Mouse (Mus musculus) MEL (cell line): Measurements from ENCODE around the gene Arhgef17. TPM values are rescaled to one million over a fixed set of nuclear protein-coding genes. Genes with fewer than 3 reads are reported as not detected.

Experiments
- DNase-seq: peaks from one replicate; pipeline ENCODE4 v3.0.0; 2011; ENCODE audit warnings: low read depth, low spot score
- H3K27ac ChIP-seq: 2 replicates; pipeline ENCODE4 v1.5.1; 2012; ENCODE audit warnings: low read depth, mild to moderate bottlenecking, control low read depth, low read length, moderate library complexity; ENCODE audit not compliant: control insufficient read depth
- H3K27me3 ChIP-seq, 2 experiments: fragments of 150-350 bp in 1 of 2; sonication (generic) in 1 of 2; 2 replicates each; pipeline ENCODE4 v1.6.1; 2012; ENCODE audit warnings: low read length in 2 of 2, mild to moderate bottlenecking in 2 of 2, improper control_type of control experiment in 1 of 2, moderate library complexity in 1 of 2; ENCODE audit not compliant: insufficient read depth in 2 of 2, control insufficient read depth in 1 of 2
- H3K36me3 ChIP-seq, 2 experiments: 2 replicates each; pipeline ENCODE4 v1.6.1; 2012 to 2014; ENCODE audit warnings: low read length in 2 of 2, improper control_type of control experiment in 1 of 2, inconsistent platforms in 1 of 2, mild to moderate bottlenecking in 1 of 2; ENCODE audit not compliant: insufficient read depth in 2 of 2, control insufficient read depth in 1 of 2
- H3K4me1 ChIP-seq, 2 experiments: fragments of 150-350 bp in 1 of 2; sonication (generic) in 1 of 2; 2 replicates each; pipeline ENCODE4 v1.6.1; 2012; ENCODE audit warnings: low read length in 2 of 2, improper control_type of control experiment in 1 of 2, mild to moderate bottlenecking in 1 of 2; ENCODE audit not compliant: insufficient read depth in 2 of 2, control insufficient read depth in 1 of 2
- H3K4me3 ChIP-seq, 2 experiments: fragments of 150-350 bp in 1 of 2; sonication (generic) in 1 of 2; 2 replicates each; pipeline ENCODE4 v1.5.1; 2012; ENCODE audit warnings: low read depth in 2 of 2, low read length in 2 of 2, mild to moderate bottlenecking in 2 of 2, moderate library complexity in 2 of 2, control low read depth in 1 of 2, improper control_type of control experiment in 1 of 2; ENCODE audit not compliant: control insufficient read depth in 1 of 2, insufficient read depth in 1 of 2
- H3K79me2 ChIP-seq: 2 replicates; pipeline ENCODE4 v1.6.1; 2012; ENCODE audit warnings: mild to moderate bottlenecking, low read length, moderate library complexity; ENCODE audit not compliant: control insufficient read depth, poor library complexity, insufficient read depth
- H3K9ac ChIP-seq: 2 replicates; pipeline ENCODE4 v1.6.1; 2012; ENCODE audit warnings: low read depth, mild to moderate bottlenecking, control low read depth, low read length, moderate library complexity; ENCODE audit not compliant: control insufficient read depth, poor library complexity, severe bottlenecking
- H3K9me3 ChIP-seq: fragments of 150-350 bp; sonication (generic); replicated peaks from 2 replicates; pipeline ENCODE4 v1.6.1; 2012; ENCODE audit warnings: mild to moderate bottlenecking, low read length, improper control_type of control experiment, moderate library complexity; ENCODE audit not compliant: insufficient read depth
- BHLHE40 ChIP-seq: IDR thresholded peaks from 2 replicates; pipeline ENCODE4 v1.6.1; 2012; ENCODE audit warnings: low read depth, mild to moderate bottlenecking, inconsistent platforms, low read length, improper control_type of control experiment, borderline replicate concordance
- ELF1 ChIP-seq: IDR thresholded peaks from 2 replicates; pipeline ENCODE4 v1.6.1; 2014; ENCODE audit warnings: low read depth, mild to moderate bottlenecking, inconsistent platforms, low read length, improper control_type of control experiment, moderate library complexity
- EP300 ChIP-seq, 2 experiments: IDR thresholded peaks; 2 replicates each; pipeline ENCODE4 v1.6.1; 2011; ENCODE audit warnings: improper control_type of control experiment in 2 of 2, low read length in 2 of 2, low read depth in 1 of 2, mild to moderate bottlenecking in 1 of 2
- ETS1 ChIP-seq: IDR thresholded peaks from 2 replicates; pipeline ENCODE4 v1.6.1; 2012; ENCODE audit warnings: low read depth, mild to moderate bottlenecking, inconsistent platforms, low read length, improper control_type of control experiment, moderate library complexity
- GABPA ChIP-seq: IDR thresholded peaks from 2 replicates; pipeline ENCODE4 v1.6.1; 2012; ENCODE audit warnings: low read depth, mild to moderate bottlenecking, inconsistent platforms, low read length, improper control_type of control experiment, moderate library complexity
- HCFC1 ChIP-seq: IDR thresholded peaks from 2 replicates; pipeline ENCODE4 v1.6.1; 2012; ENCODE audit warnings: low read depth, mild to moderate bottlenecking, inconsistent platforms, low read length, improper control_type of control experiment, moderate library complexity
- JUND ChIP-seq: IDR thresholded peaks from 2 replicates; pipeline ENCODE4 v1.6.1; 2011; ENCODE audit warnings: low read depth, mild to moderate bottlenecking, improper control_type of control experiment, low read length
- KAT2A ChIP-seq: conservative IDR thresholded peaks from 2 replicates; pipeline ENCODE4 v1.6.1; 2012; ENCODE audit warnings: low read depth, low read length, improper control_type of control experiment, inconsistent platforms
- MAFK ChIP-seq: IDR thresholded peaks from 2 replicates; pipeline ENCODE4 v1.6.1; 2011; ENCODE audit warnings: low read depth, mild to moderate bottlenecking, low read length, improper control_type of control experiment, borderline replicate concordance
- MAX ChIP-seq: IDR thresholded peaks from 2 replicates; pipeline ENCODE4 v1.6.1; 2011; ENCODE audit warnings: low read length, improper control_type of control experiment
- MAZ ChIP-seq: IDR thresholded peaks from 2 replicates; pipeline ENCODE4 v1.6.1; 2012; ENCODE audit warnings: low read depth, mild to moderate bottlenecking, inconsistent platforms, low read length, improper control_type of control experiment
- MYC ChIP-seq: IDR thresholded peaks from 2 replicates; pipeline ENCODE4 v1.6.1; 2011; ENCODE audit warnings: low read depth, mild to moderate bottlenecking, low read length, improper control_type of control experiment, moderate library complexity
- NRF1 ChIP-seq: IDR thresholded peaks from 2 replicates; pipeline ENCODE4 v1.6.1; 2014; ENCODE audit warnings: low read depth, mild to moderate bottlenecking, inconsistent platforms, low read length, improper control_type of control experiment, moderate library complexity; ENCODE audit not compliant: poor library complexity, insufficient read depth, severe bottlenecking
- POLR2AphosphoS5 ChIP-seq: IDR thresholded peaks from 2 replicates; pipeline ENCODE4 v1.6.1; 2012; ENCODE audit warnings: low read depth, borderline replicate concordance, mild to moderate bottlenecking, inconsistent platforms, low read length, moderate library complexity, mixed read lengths
- SMC3 ChIP-seq: IDR thresholded peaks from 2 replicates; pipeline ENCODE4 v1.6.1; 2011; ENCODE audit warnings: low read depth, low read length, improper control_type of control experiment
- TAL1 ChIP-seq: IDR thresholded peaks from 2 replicates; pipeline ENCODE4 v1.6.1; 2012; ENCODE audit warnings: mild to moderate bottlenecking, inconsistent platforms, low read length, moderate library complexity, mixed read lengths
- TBP ChIP-seq: IDR thresholded peaks from 2 replicates; pipeline ENCODE4 v1.8.0; 2011; ENCODE audit warnings: low read depth, low read length, improper control_type of control experiment
- TCF12 ChIP-seq: IDR thresholded peaks from 2 replicates; pipeline ENCODE4 v1.6.1; 2014; ENCODE audit warnings: low read depth, mild to moderate bottlenecking, inconsistent platforms, low read length, improper control_type of control experiment, moderate library complexity
- UBTF ChIP-seq: IDR thresholded peaks from 2 replicates; pipeline ENCODE4 v1.6.1; 2012; ENCODE audit warnings: low read depth, mild to moderate bottlenecking, inconsistent platforms, low read length, improper control_type of control experiment, moderate library complexity, borderline replicate concordance; ENCODE audit not compliant: insufficient read depth
- USF2 ChIP-seq, 2 experiments: IDR thresholded peaks; 2 replicates each; pipeline ENCODE4 v1.6.1; 2011 to 2012; ENCODE audit warnings: improper control_type of control experiment in 2 of 2, low read length in 2 of 2, borderline replicate concordance in 1 of 2, inconsistent platforms in 1 of 2, low read depth in 1 of 2, mild to moderate bottlenecking in 1 of 2; ENCODE audit not compliant: insufficient read depth in 1 of 2
- ZC3H11A ChIP-seq: IDR thresholded peaks from 2 replicates; pipeline ENCODE4 v1.6.1; 2012; ENCODE audit warnings: low read depth, mild to moderate bottlenecking, inconsistent platforms, low read length, improper control_type of control experiment
- ZKSCAN1 ChIP-seq: IDR thresholded peaks from 2 replicates; pipeline ENCODE4 v1.6.1; 2012; ENCODE audit warnings: low read depth, mild to moderate bottlenecking, inconsistent platforms, low read length, improper control_type of control experiment, moderate library complexity
- polyA plus RNA-seq, 2 experiments: library from polyadenylated mRNA; stranded (reverse) in 1 of 2; unstranded in 1 of 2; fragments of >175 nt in 1 of 2; fragments of >200 nt in 1 of 2; gene quantifications; 2 replicates each; pipeline versions ENCODE4 v1.2.1 to v1.2.4; 2012; ENCODE audit warnings: low replicate concordance in 2 of 2, low read depth in 1 of 2; ENCODE audit not compliant: insufficient read length in 2 of 2, insufficient read depth in 1 of 2, missing spikeins in 1 of 2
- total RNA-seq: library from RNA; depleted of rRNA; stranded (reverse); fragments of 300-350 nt; gene quantifications from 2 replicates; pipeline ENCODE4 v1.2.3, GENCODE M21; 2012

The Arhgef17 gene
- total and polyA plus RNA-seq, 3 experiments = under 0.01 TPM; not detected in 2

DNA sequence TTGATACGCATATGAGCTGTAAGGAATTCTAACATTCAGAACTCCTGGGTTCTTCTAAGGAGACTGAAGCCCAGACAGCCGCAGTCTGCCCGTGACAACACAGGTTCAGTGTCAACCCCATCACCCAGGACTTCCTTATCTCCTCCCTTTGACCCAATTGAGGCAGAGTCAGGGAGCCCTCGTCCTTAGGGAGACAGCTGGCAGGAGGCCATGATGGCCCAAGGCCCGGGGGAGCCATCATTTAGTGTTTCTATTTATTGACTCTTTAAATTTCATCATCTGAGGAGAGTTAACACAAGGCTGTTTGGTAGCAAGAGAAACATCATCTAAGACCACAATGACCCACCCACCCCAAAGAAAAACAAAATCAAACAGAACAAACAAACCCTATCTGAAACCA lies 60.0 kb downstream of the Arhgef17 start:
- TF ChIP-seq HCFC1 = no peak
- TF ChIP-seq TBP = no peak
- TF ChIP-seq NRF1 = no peak
- TF ChIP-seq MAFK = no peak
- TF ChIP-seq SMC3 = no peak
- no peak for TF ChIP-seq UBTF
- TF ChIP-seq TAL1 = no peak
- no peak for TF ChIP-seq GABPA
- TF ChIP-seq BHLHE40 = no peak
- H3K79me2 ChIP-seq = no peaks in the 10 kb centered on the region
- H3K9me3 ChIP-seq = no peaks in the 10 kb centered on the region
- no peak overlapping the region for H3K27ac ChIP-seq
- no peak for DNase-seq
- H3K4me3 ChIP-seq = no peak overlapping the region
- H3K36me3 ChIP-seq = no peaks in the 10 kb centered on the region
- peaks cover 0 to 10% of the 10 kb centered on the region in 2 experiments; a peak in 2 of 4 replicates for H3K4me1 ChIP-seq
- no peaks in the 10 kb centered on the region for H3K27me3 ChIP-seq
- no peak overlapping the region for H3K9ac ChIP-seq

DNA sequence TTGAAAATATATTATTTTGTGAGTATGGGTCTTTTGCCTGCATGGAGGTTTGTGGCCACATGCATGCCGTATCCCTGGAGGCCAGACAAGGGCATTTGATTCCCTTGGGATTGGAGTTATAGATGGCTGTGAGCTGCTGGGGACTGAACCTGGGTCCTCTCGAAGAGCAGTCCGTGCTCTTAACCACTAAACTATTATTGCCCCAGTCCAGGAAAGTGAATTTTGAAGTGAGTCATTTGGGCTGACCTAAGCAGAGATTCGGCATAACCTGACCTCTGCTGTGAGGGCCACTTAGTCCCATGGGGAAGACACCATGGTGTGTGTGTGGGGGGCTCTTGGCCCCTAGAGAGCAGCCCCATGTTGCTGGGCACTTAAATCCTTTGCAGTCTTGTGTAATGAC lies 60.6 kb downstream of the Arhgef17 start:
- Histone ChIP-seq H3K4me3 (no peak overlapping the region), H3K4me1 (peaks cover 0 to 10% of the 10 kb centered on the region in 2 experiments; a peak in 2 of 4 replicates), H3K36me3 (no peaks in the 10 kb centered on the region), H3K79me2 (no peaks in the 10 kb centered on the region), H3K9ac (no peak overlapping the region), H3K27ac (no peak overlapping the region), H3K9me3 (no peaks in the 10 kb centered on the region), H3K27me3 (no peaks in the 10 kb centered on the region)
- DNase-seq = no peak
- TF ChIP-seq ZC3H11A (no peak), ZKSCAN1 (no peak), ETS1 (no peak), ELF1 (no peak), MAZ (no peak), MAX (no peak), HCFC1 (no peak), MYC (no peak), USF2 (IDR thresholded peaks at IDR 0.05; ENCODE audit: borderline replicate concordance in 1 of 2, insufficient read depth in 1 of 2, low read depth in 1 of 2, low read length in 2 of 2) (no peak), GABPA (no peak), KAT2A (no peak), TCF12 (no peak), EP300 (IDR thresholded peaks at IDR 0.05; ENCODE audit: low read depth in 1 of 2, low read length in 2 of 2) (no peak), POLR2AphosphoS5 (no peak), JUND (no peak), NRF1 (no peak), TAL1 (no peak)
